Mouse (Mus musculus): ENCODE results near the gene Vps39. TPM values are rescaled to one million over a fixed set of nuclear protein-coding genes. Genes with fewer than 3 reads are reported as not detected.

Vps39 gene
- total and polyA plus RNA-seq, 3 experiments, result 21.3 to 41.8 (median 33.7) TPM

DNA sequence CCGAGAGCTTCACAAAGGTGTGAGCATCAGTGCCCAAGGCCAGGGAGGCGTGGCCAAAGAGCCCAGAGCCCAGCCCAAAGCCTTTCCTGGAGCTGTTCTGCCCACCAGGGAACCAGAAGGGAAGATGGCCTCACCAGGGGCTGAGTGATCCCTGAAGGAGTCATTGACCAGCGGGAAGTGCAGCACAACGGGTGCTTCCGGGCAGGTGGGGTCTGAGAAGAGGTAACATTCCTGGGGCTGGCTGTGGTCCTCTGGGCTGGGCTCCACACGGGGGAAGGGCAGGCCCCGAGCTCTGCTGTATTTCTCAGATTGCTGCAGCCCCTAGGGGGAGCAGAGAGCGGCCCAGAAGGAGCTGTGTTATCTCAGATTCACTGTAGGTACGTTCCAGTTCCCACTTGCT, 84.3 kb downstream of the Vps39 start:
- in situ Hi-C loops (cut with MboI; ENCODE audit: low pct_ligation_motif_present, low pct_unique_long_range_greater_than_20kb, low sequenced_read_pairs), result loop anchor here (5.0 kb wide), 1 partner anchor 91 kb away; no protein-coding TSS in a partner anchor
- Histone ChIP-seq H3K4me3 (replicated peaks in 1 of 3; ENCODE audit: low read depth in 2 of 3, low read length in 2 of 3, poor library complexity in 1 of 3) (no peak overlapping the region), H3K36me3 (replicated peaks in 1 of 2; ENCODE audit: control insufficient read depth in 1 of 2, insufficient read depth in 1 of 2, low read length in 1 of 2) (no peaks in the 10 kb centered on the region), H3K79me2 (replicated peaks; ENCODE audit: control insufficient read depth, extremely low read depth, insufficient read depth, poor library complexity, severe bottlenecking) (no peaks in the 10 kb centered on the region), H3K4me1 (ENCODE audit: control insufficient read depth in 1 of 2, insufficient read depth in 2 of 2) (no peaks in the 10 kb centered on the region), H3K27ac (ENCODE audit: insufficient read depth, low read depth) (no peak overlapping the region), H3K4me2 (ENCODE audit: insufficient read depth, low read depth, poor library complexity, severe bottlenecking) (no peak overlapping the region), H3K27me3 (replicated peaks) (peaks cover 3% of the 10 kb centered on the region), H3K9me3 (replicated peaks; ENCODE audit: low read length) (peaks cover 7% of the 10 kb centered on the region), H3K9ac (ENCODE audit: insufficient read depth, low read depth) (no peak overlapping the region)
- dilution Hi-C loops (cut with MboI; ENCODE audit: extremely low pct_ligation_motif_present, extremely low pct_unique_long_range_greater_than_20kb, low sequenced_read_pairs), result no loop called here
- no peak for DNase-seq (ENCODE audit: extremely low read depth)
- TF ChIP-seq ZMIZ1 (IDR thresholded peaks at IDR 0.05; ENCODE audit: low read depth, low read length) (no peak), CTCF (conservative IDR thresholded peaks at IDR 0.05 in 1 of 2, IDR thresholded peaks at IDR 0.05 in 1 of 2; ENCODE audit: low read depth in 2 of 2, low read length in 2 of 2) (peak in 1 of 2 experiments; percentile 31; a peak in 2 of 4 replicates)

Other genes starting within 250 kb of the Vps39 start
- 8.1 and 9.2 TPM in 2 replicates for gene Ehd4, start 198.5 kb downstream of the Vps39 start, total RNA-seq (2012; rRNA removed)
- gene Ehd4, start 198.5 kb downstream of the Vps39 start, total RNA-seq (2014; rRNA removed), result 9.6 and 9.8 TPM in 2 replicates
- 22.9 and 27.7 TPM in 2 replicates for gene Ehd4, start 198.5 kb downstream of the Vps39 start, polyA plus RNA-seq (2012; ENCODE audit: insufficient read length, low read depth)
- not detected in 2 replicates for gene Pla2g4e, start 107.8 kb downstream of the Vps39 start, total RNA-seq (2012; rRNA removed)
- gene Pla2g4e, start 107.8 kb downstream of the Vps39 start, total RNA-seq (2014; rRNA removed), result not detected in 2 replicates
- not detected in 2 replicates for gene Pla2g4e, start 107.8 kb downstream of the Vps39 start, polyA plus RNA-seq (2012; ENCODE audit: insufficient read length, low read depth)
- not detected in 2 replicates for gene Pla2g4d, start 63.9 kb downstream of the Vps39 start, total RNA-seq (2012; rRNA removed)
- not detected in 2 replicates for gene Pla2g4d, start 63.9 kb downstream of the Vps39 start, total RNA-seq (2014; rRNA removed)
- not detected in 2 replicates for gene Pla2g4d, start 63.9 kb downstream of the Vps39 start, polyA plus RNA-seq (2012; ENCODE audit: insufficient read length, low read depth)
- 0.84 and 1.3 TPM in 2 replicates for gene Pla2g4f, start 39.0 kb downstream of the Vps39 start, total RNA-seq (2012; rRNA removed)
- not detected in 2 replicates for gene Pla2g4f, start 39.0 kb downstream of the Vps39 start, total RNA-seq (2014; rRNA removed)
- 0.30 and 0.34 TPM in 2 replicates for gene Pla2g4f, start 39.0 kb downstream of the Vps39 start, polyA plus RNA-seq (2012; ENCODE audit: insufficient read length, low read depth)
- gene Ganc, start 50.8 kb upstream of the Vps39 start, total RNA-seq (2012; rRNA removed), result 6.7 and 9.6 TPM in 2 replicates
- gene Ganc, start 50.8 kb upstream of the Vps39 start, total RNA-seq (2014; rRNA removed), result 9.5 and 10.1 TPM in 2 replicates
- gene Ganc, start 50.8 kb upstream of the Vps39 start, polyA plus RNA-seq (2012; ENCODE audit: insufficient read length, low read depth), result 7.0 and 10.8 TPM in 2 replicates
- gene Tmem87a, start 51.0 kb upstream of the Vps39 start, total RNA-seq (2012; rRNA removed), result 26.0 and 27.3 TPM in 2 replicates
- 43.5 and 48.9 TPM in 2 replicates for gene Tmem87a, start 51.0 kb upstream of the Vps39 start, total RNA-seq (2014; rRNA removed)
- gene Tmem87a, start 51.0 kb upstream of the Vps39 start, polyA plus RNA-seq (2012; ENCODE audit: insufficient read length, low read depth), result 28.5 and 30.5 TPM in 2 replicates
- 2.0 and 3.2 TPM in 2 replicates for gene Capn3, start 102.9 kb upstream of the Vps39 start, total RNA-seq (2012; rRNA removed)
- 7.2 and 8.0 TPM in 2 replicates for gene Capn3, start 102.9 kb upstream of the Vps39 start, total RNA-seq (2014; rRNA removed)
- gene Capn3, start 102.9 kb upstream of the Vps39 start, polyA plus RNA-seq (2012; ENCODE audit: insufficient read length, low read depth), result 5.5 and 7.4 TPM in 2 replicates
- gene Zfp106, start 210.7 kb upstream of the Vps39 start, total RNA-seq (2012; rRNA removed), result 89.4 and 93.8 TPM in 2 replicates
- gene Zfp106, start 210.7 kb upstream of the Vps39 start, total RNA-seq (2014; rRNA removed), result 113 and 130 TPM in 2 replicates
- gene Zfp106, start 210.7 kb upstream of the Vps39 start, polyA plus RNA-seq (2012; ENCODE audit: insufficient read length, low read depth), result 183 and 203 TPM in 2 replicates
- gene Snap23, start 214.5 kb upstream of the Vps39 start, total RNA-seq (2012; rRNA removed), result 15.9 and 20.5 TPM in 2 replicates
- 23.0 and 25.3 TPM in 2 replicates for gene Snap23, start 214.5 kb upstream of the Vps39 start, total RNA-seq (2014; rRNA removed)
- gene Snap23, start 214.5 kb upstream of the Vps39 start, polyA plus RNA-seq (2012; ENCODE audit: insufficient read length, low read depth), result 35.8 and 44.5 TPM in 2 replicates

Measured in CH12.LX (cell line).